Comparison of ENCODE assay signal across 8 mouse cellular contexts in genomic region chr14:21741786-21742185, GRCm38 (mm10). TPM values are rescaled to one million over a fixed set of nuclear protein-coding genes. Genes with fewer than 3 reads are reported as not detected.
DNase-seq lines count a peak whose midpoint lies in the region; ATAC-seq lines count a peak whose summit lies in the region.

No protein-coding gene starts in this region.

- H3K4me2 ChIP-seq in embryonic facial prominence, embryonic 14.5 days (ENCODE audit: low read depth, low read length) = no peak overlapping the region
- H3K4me2 ChIP-seq in limb, embryonic 13.5 days (replicated peaks) = no peak overlapping the region
- no peak overlapping the region for H3K4me2 ChIP-seq in midbrain, embryonic 16.5 days (ENCODE audit: low read length)

- H3K4me3 ChIP-seq in embryonic facial prominence, embryonic 14.5 days (ENCODE audit: low read depth, low read length) = no peak overlapping the region
- no peak overlapping the region for H3K4me3 ChIP-seq in limb, embryonic 13.5 days
- H3K4me3 ChIP-seq in midbrain, embryonic 16.5 days (ENCODE audit: low read depth, low read length) = no peak overlapping the region

- no peaks in the 10 kb centered on the region for H3K27me3 ChIP-seq in embryonic facial prominence, embryonic 14.5 days (replicated peaks; ENCODE audit: control insufficient read depth, insufficient read depth, low read length)
- H3K27me3 ChIP-seq in limb, embryonic 13.5 days = peaks cover 5% of the 10 kb centered on the region; the same call in 1 of the 2 replicates
- H3K27me3 ChIP-seq in midbrain, embryonic 16.5 days (ENCODE audit: control insufficient read depth, insufficient read depth, low read depth, low read length) = no peaks in the 10 kb centered on the region; the same call in 1 of the 2 replicates

- no peak overlapping the region for H3K27ac ChIP-seq in embryonic facial prominence, embryonic 14.5 days (replicated peaks; ENCODE audit: low read depth, low read length)
- H3K27ac ChIP-seq in limb, embryonic 13.5 days = no peak overlapping the region
- no peak overlapping the region for H3K27ac ChIP-seq in midbrain, embryonic 16.5 days (ENCODE audit: low read length)

- peak; percentile 84 to 86 for DNase-seq in B cell, adult 2 months
- peak; percentile 70 to 74 for DNase-seq in adrenal gland, postnatal 4 days (ENCODE audit: low spot score in 2 of 2)
- DNase-seq in embryonic facial prominence, embryonic 14.5 days (ENCODE audit: low spot score) = peak; percentile 85
- DNase-seq in heart, adult 9 months (ENCODE audit: low spot score in 2 of 2) = peak; percentile 67 to 77
- DNase-seq in kidney, adult 8-10 months = peak; percentile 51 to 72
- peak; percentile 42 to 71 for DNase-seq in spleen, adult 18-20 months

- H3K9me3 ChIP-seq in embryonic facial prominence, embryonic 14.5 days (ENCODE audit: control insufficient read depth, low read length) = no peaks in the 10 kb centered on the region
- no peaks in the 10 kb centered on the region for H3K9me3 ChIP-seq in limb, embryonic 13.5 days
- no peaks in the 10 kb centered on the region for H3K9me3 ChIP-seq in midbrain, embryonic 16.5 days (replicated peaks; ENCODE audit: control insufficient read depth, low read length, poor library complexity, severe bottlenecking)

- 13% methylated on average over 4 of the region's 4 CpGs for WGBS in embryonic facial prominence, embryonic 14.5 days
- 12% methylated on average over 4 of the region's 4 CpGs for WGBS in limb, embryonic 13.5 days
- whole genome bisulfite sequencing in midbrain, embryonic 16.5 days = 14% methylated on average over 4 of the region's 4 CpGs

- peak; percentile 85 for ATAC-seq in embryonic facial prominence, embryonic 14.5 days (ENCODE audit: low read depth)
- ATAC-seq in limb, embryonic 13.5 days (ENCODE audit: low FRiP score, low read depth) = peak; percentile 83
- peak; percentile 82 for ATAC-seq in midbrain, embryonic 16.5 days

- no peaks in the 10 kb centered on the region for H3K4me1 ChIP-seq in embryonic facial prominence, embryonic 14.5 days (ENCODE audit: control insufficient read depth, insufficient read depth, low read length)
- H3K4me1 ChIP-seq in limb, embryonic 13.5 days = peaks cover 10% of the 10 kb centered on the region
- H3K4me1 ChIP-seq in midbrain, embryonic 16.5 days (ENCODE audit: control insufficient read depth, insufficient read depth, low read length) = no peaks in the 10 kb centered on the region

- H3K36me3 ChIP-seq in embryonic facial prominence, embryonic 14.5 days (ENCODE audit: control insufficient read depth, insufficient read depth, low read length) = no peaks in the 10 kb centered on the region
- no peaks in the 10 kb centered on the region for H3K36me3 ChIP-seq in limb, embryonic 13.5 days
- no peaks in the 10 kb centered on the region for H3K36me3 ChIP-seq in midbrain, embryonic 16.5 days (ENCODE audit: control insufficient read depth, insufficient read depth, low read length)

- peak overlapping the region; percentile 2; the same call in 1 of the 2 replicates for H3K9ac ChIP-seq in embryonic facial prominence, embryonic 14.5 days (ENCODE audit: low read depth, low read length)
- 0 out of 2 replicates have a peak overlapping the region, but pooled peaks have one; percentile 35 for H3K9ac ChIP-seq in limb, embryonic 13.5 days
- no peak overlapping the region; the same call in 1 of the 2 replicates for H3K9ac ChIP-seq in midbrain, embryonic 16.5 days (ENCODE audit: low read depth, low read length)

RNA-seq across cellular contexts. Expression of gene Samd8, which starts 8.5 kb away (rescaled TPM):
- total RNA-seq in adrenal gland, postnatal 4 days (2021) = 10 to 100 TPM; 33.2 to 33.7 TPM
- polyA plus RNA-seq in embryonic facial prominence, embryonic 14.5 days (2014; fragmentation: Nextera tagmentation; extraction: Ambion mirVana) = 11.6 and 13.7 TPM in 2 replicates
- polyA plus RNA-seq in limb, embryonic 13.5 days (2015; fragmentation: Nextera tagmentation; extraction: Ambion mirVana) = 10.8 and 12.2 TPM in 2 replicates
- polyA plus RNA-seq in midbrain, embryonic 16.5 days (2015; fragmentation: Nextera tagmentation; extraction: Ambion mirVana) = 22.4 TPM in 2 replicates

RNA-seq across cellular contexts. Expression of gene Dusp13, which starts 9.2 kb away (rescaled TPM):
- total RNA-seq in adrenal gland, postnatal 4 days (2021) = 1 to 10 TPM in 1 of 2 experiments, under 1 TPM in 1; 0.84 to 1.4 TPM
- 1.4 and 2.2 TPM in 2 replicates for polyA plus RNA-seq in embryonic facial prominence, embryonic 14.5 days (2014; fragmentation: Nextera tagmentation; extraction: Ambion mirVana)
- polyA plus RNA-seq in limb, embryonic 13.5 days (2015; fragmentation: Nextera tagmentation; extraction: Ambion mirVana) = 0.46 and 0.54 TPM in 2 replicates
- not detected in 2 replicates for polyA plus RNA-seq in midbrain, embryonic 16.5 days (2015; fragmentation: Nextera tagmentation; extraction: Ambion mirVana)

RNA-seq across cellular contexts. Expression of gene Dupd1, which starts 27.4 kb away (rescaled TPM):
- 1 to 10 TPM; 1.1 to 1.4 TPM for total RNA-seq in adrenal gland, postnatal 4 days (2021)
- 0.55 and 0.95 TPM in 2 replicates for polyA plus RNA-seq in embryonic facial prominence, embryonic 14.5 days (2014; fragmentation: Nextera tagmentation; extraction: Ambion mirVana)
- polyA plus RNA-seq in limb, embryonic 13.5 days (2015; fragmentation: Nextera tagmentation; extraction: Ambion mirVana) = 0.97 and 1.2 TPM in 2 replicates
- polyA plus RNA-seq in midbrain, embryonic 16.5 days (2015; fragmentation: Nextera tagmentation; extraction: Ambion mirVana) = 0.26 and 0.31 TPM in 2 replicates
